In genomic region chr4:85619261-85619660, GRCm38 (mm10) we compare ENCODE assay signal across 20 mouse cellular contexts.
DNase-seq lines count a peak whose midpoint lies in the region; ATAC-seq lines count a peak whose summit lies in the region.
"Had no signal": no experiment of that assay in that cellular context is flagged by ENCODE, and none has a peak within 500 bp of the region (broad histone marks: within the 10 kb centered on the region; RNA-seq: fewer than 3 reads in every experiment).

No protein-coding gene starts in this region.

- H3K9ac ChIP-seq in hindbrain, embryonic 13.5 days = no peak overlapping the region
- H3K9ac ChIP-seq: forebrain, embryonic 13.5 days; heart, embryonic 13.5 days; neural tube, embryonic 13.5 days; stomach, embryonic 15.5 days had no signal

- no peak overlapping the region for H3K4me2 ChIP-seq in hindbrain, embryonic 13.5 days
- H3K4me2 ChIP-seq: forebrain, embryonic 13.5 days; heart, embryonic 13.5 days; liver, embryonic 11.5 days; neural tube, embryonic 13.5 days; stomach, embryonic 15.5 days had no signal

- H3K4me3 ChIP-seq in hindbrain, embryonic 13.5 days = no peak overlapping the region
- H3K4me3 ChIP-seq in midbrain, embryonic 10.5 days = no peak overlapping the region
- H3K4me3 ChIP-seq: forebrain, embryonic 13.5 days; heart, embryonic 13.5 days; neural tube, embryonic 13.5 days; stomach, embryonic 15.5 days had no signal

- DNase-seq in ovary, postnatal 14 days (ENCODE audit: low spot score) = peak; percentile 5
- DNase-seq in ovary, adult 18-20 months (ENCODE audit: low spot score) = no peak
- peak; percentile 28 for DNase-seq in heart, adult 8-10 months (ENCODE audit: low spot score)
- peak; percentile 4 to 18 for DNase-seq in heart, postnatal 36 days
- peak; percentile 27 for DNase-seq in skeletal muscle tissue, adult 2 months (ENCODE audit: low read depth, low spot score)
- no peak for DNase-seq in midbrain, embryonic 10.5 days (ENCODE audit: low spot score)
- DNase-seq: adrenal gland, adult 2 months; cerebellum, adult 8-10 months; kidney, adult 9 months; layer of hippocampus, adult 9-11 months; midbrain, embryonic 14.5 days; right cerebral cortex, postnatal 14 days; thymus, adult 2 months had no signal

- no peaks in the 10 kb centered on the region for H3K9me3 ChIP-seq in hindbrain, embryonic 13.5 days
- no peaks in the 10 kb centered on the region for H3K9me3 ChIP-seq in midbrain, embryonic 10.5 days (replicated peaks)
- H3K9me3 ChIP-seq: forebrain, embryonic 13.5 days; heart, embryonic 13.5 days; stomach, embryonic 15.5 days had no signal

- no peak overlapping the region for H3K27ac ChIP-seq in hindbrain, embryonic 13.5 days
- no peak overlapping the region for H3K27ac ChIP-seq in midbrain, embryonic 10.5 days (replicated peaks)
- H3K27ac ChIP-seq: forebrain, embryonic 13.5 days; heart, embryonic 13.5 days; neural tube, embryonic 13.5 days; stomach, embryonic 15.5 days had no signal

- 82% methylated on average over 3 of the region's 3 CpGs for WGBS in hindbrain, embryonic 13.5 days
- 89% methylated on average over 3 of the region's 3 CpGs for WGBS in midbrain, embryonic 10.5 days

- H3K27me3 ChIP-seq in hindbrain, embryonic 13.5 days = no peaks in the 10 kb centered on the region
- H3K27me3 ChIP-seq in midbrain, embryonic 10.5 days (ENCODE audit: low read depth, poor library complexity, severe bottlenecking) = no peaks in the 10 kb centered on the region
- H3K27me3 ChIP-seq: forebrain, embryonic 13.5 days; heart, embryonic 13.5 days; neural tube, embryonic 13.5 days; stomach, embryonic 15.5 days had no signal

- no peaks in the 10 kb centered on the region for H3K36me3 ChIP-seq in hindbrain, embryonic 13.5 days
- no peaks in the 10 kb centered on the region for H3K36me3 ChIP-seq in midbrain, embryonic 10.5 days
- H3K36me3 ChIP-seq: heart, embryonic 13.5 days; neural tube, embryonic 13.5 days; stomach, embryonic 15.5 days had no signal

- ATAC-seq in hindbrain, embryonic 13.5 days (ENCODE audit: low FRiP score) = no peak
- ATAC-seq: forebrain, embryonic 13.5 days; inflammation-experienced regulatory T-cells, adult 6 months had no signal

- intact Hi-C loops in heart, postnatal 36 days (cut with DNase I) = no loop called here

- H3K4me1 ChIP-seq in hindbrain, embryonic 13.5 days (replicated peaks) = no peaks in the 10 kb centered on the region
- H3K4me1 ChIP-seq in midbrain, embryonic 10.5 days = no peaks in the 10 kb centered on the region
- H3K4me1 ChIP-seq: forebrain, embryonic 13.5 days; heart, embryonic 13.5 days; neural tube, embryonic 13.5 days; stomach, embryonic 15.5 days had no signal

Comparison
In these comparisons a context has a peak if more than half of its experiments do, and no peak if none do; other contexts are left out.
1. DNase-seq: peak in ovary, postnatal 14 days (single experiment), heart, adult 8-10 months (single experiment), heart, postnatal 36 days (2 of 2) and skeletal muscle tissue, adult 2 months (single experiment); none in ovary, adult 18-20 months (single experiment) and midbrain, embryonic 10.5 days (single experiment).